Mouse (Mus musculus) spleen, postnatal 4 days (tissue): Measurements from ENCODE around the gene Uaca.

Source experiments
- DNase-seq, 2 experiments: peaks; one replicate each; pipeline ENCODE4 v3.0.0; 2022; ENCODE audit warnings: low spot score in 2 of 2

Gene Uaca

GRCm38 (mm10) chr9:60886431-60887371 lies 92.4 kb downstream of the Uaca start:
- DNase-seq, result no peak

- no peak for DNase-seq
Measured at GRCm38 (mm10) chr9:60887389-60887811, 93.1 kb downstream of the Uaca start.

GRCm38 (mm10) chr9:60893511-60893910 lies 99.2 kb downstream of the Uaca start:
- DNase-seq, result no peak

- no peak for DNase-seq
Measured at GRCm38 (mm10) chr9:60895486-60896110, 101.3 kb downstream of the Uaca start.

- DNase-seq, result no peak
Measured at GRCm38 (mm10) chr9:60898291-60899020, 104.1 kb downstream of the Uaca start.

GRCm38 (mm10) chr9:60899201-60899600 lies 104.9 kb downstream of the Uaca start:
- DNase-seq, result no peak

GRCm38 (mm10) chr9:60899797-60900459 lies 105.6 kb downstream of the Uaca start:
- DNase-seq, result no peak

GRCm38 (mm10) chr9:60912266-60912665 lies 117.9 kb downstream of the Uaca start:
- no peak for DNase-seq

- DNase-seq, result no peak
Measured at GRCm38 (mm10) chr9:60913626-60914025, 119.3 kb downstream of the Uaca start.

- no peak for DNase-seq
Measured at GRCm38 (mm10) chr9:60919936-60920672, 125.8 kb downstream of the Uaca start.

GRCm38 (mm10) chr9:60920673-60921062 lies 126.3 kb downstream of the Uaca start:
- no peak for DNase-seq

- DNase-seq, result no peak
Measured at GRCm38 (mm10) chr9:60921287-60921686, 126.9 kb downstream of the Uaca start.

GRCm38 (mm10) chr9:60921831-60922230 lies 127.5 kb downstream of the Uaca start:
- DNase-seq, result no peak

GRCm38 (mm10) chr9:60926301-60926700 lies 132.0 kb downstream of the Uaca start:
- no peak for DNase-seq

- no peak for DNase-seq
Measured at GRCm38 (mm10) chr9:60929290-60929983, 135.1 kb downstream of the Uaca start.
